Mouse (Mus musculus) left cerebral cortex, adult 11 months (tissue): ENCODE results near the gene Krtap6-5.
"Not testable (repeated sequence)": the region's sequence is repeated elsewhere in the genome, so short reads cannot be mapped to it uniquely, and the experiment has no call there.

Source experiments
- DNase-seq: peaks from one replicate; pipeline ENCODE4 v3.0.0; 2022; ENCODE audit warnings: low spot score

The Krtap6-5 gene

DNA sequence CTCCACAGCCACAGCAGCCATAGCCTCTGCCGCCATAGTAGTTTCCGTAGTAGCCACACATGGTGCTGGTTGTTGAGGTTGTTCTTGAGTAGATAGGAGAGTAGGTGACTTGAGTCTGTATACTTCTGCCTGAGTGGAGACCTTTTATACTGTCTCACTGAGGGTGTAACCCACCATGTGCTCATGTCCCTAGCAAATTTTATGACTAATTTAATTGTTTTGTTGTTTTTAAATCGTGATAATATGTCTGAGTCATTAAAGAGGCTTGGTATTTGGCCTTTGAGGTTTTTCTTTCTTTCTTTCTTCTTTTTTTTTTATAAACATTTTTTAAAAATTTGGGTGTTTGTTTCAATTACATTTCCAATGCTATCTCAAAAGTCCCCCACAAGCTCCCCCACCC is at the start of gene Krtap6-5:
Gene Krtap6-5 (minus strand): TSS at position 101 of the 400 bp plus-strand sequence.
- no peak for DNase-seq

DNA sequence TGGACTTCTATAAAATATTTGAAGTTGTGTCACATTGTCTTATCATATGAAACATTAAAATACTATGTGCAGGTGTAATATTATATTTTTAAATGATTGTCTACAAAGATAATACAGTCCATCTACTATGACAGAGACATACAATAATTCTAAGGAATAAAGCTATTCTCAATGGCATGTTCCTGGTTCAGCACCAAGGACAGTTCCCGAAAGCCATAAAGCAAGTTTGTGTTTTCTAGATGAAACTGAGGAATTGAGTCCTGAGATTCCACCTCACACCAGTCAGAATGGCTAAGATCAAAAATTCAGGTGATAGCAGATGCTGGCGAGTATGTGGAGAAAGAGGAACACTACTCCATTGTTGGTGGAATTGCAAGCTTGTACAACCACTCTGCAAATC is 23.4 kb upstream of the Krtap6-5 start:
- not testable (repeated sequence) for DNase-seq

DNA sequence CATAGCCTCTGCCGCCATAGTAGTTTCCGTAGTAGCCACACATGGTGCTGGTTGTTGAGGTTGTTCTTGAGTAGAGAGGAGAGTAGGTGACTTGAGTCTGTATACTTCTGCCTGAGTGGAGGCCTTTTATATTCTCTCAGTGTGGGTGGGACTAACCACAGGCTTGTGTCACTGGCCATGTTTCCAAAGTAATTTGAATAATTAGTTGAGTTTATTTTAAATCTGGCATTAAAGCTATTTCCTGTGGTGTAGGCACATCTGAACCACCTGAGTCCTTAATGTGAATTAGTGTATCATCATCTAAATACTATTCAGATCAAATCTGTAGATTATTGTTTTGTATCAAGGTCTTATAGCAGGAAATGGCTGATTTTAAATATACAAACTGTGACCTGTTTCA is 16.2 kb upstream of the Krtap6-5 start, which contains the start of gene 1110025L11Rik:
Gene 1110025L11Rik (minus strand): TSS at position 101 of the 400 bp plus-strand sequence.
- DNase-seq = not testable (repeated sequence)

DNA sequence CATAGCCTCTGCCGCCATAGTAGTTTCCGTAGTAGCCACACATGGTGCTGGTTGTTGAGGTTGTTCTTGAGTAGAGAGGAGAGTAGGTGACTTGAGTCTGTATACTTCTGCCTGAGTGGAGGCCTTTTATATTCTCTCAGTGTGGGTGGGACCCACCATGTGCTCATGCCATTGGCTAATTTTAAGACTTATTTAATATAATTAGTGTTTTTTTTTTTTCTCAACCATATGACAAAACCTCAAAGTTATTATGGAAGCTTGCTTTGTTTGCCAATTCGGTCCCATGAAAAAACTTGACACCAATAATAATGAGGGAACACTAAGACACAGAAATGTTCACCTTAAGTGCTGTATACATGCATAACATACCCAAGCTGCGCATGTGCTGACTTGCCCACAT is 6.3 kb downstream of the Krtap6-5 start, which contains the start of gene Gm10228:
Gene Gm10228 (minus strand): TSS at position 101 of the 400 bp plus-strand sequence.
- not testable (repeated sequence) for DNase-seq

DNA sequence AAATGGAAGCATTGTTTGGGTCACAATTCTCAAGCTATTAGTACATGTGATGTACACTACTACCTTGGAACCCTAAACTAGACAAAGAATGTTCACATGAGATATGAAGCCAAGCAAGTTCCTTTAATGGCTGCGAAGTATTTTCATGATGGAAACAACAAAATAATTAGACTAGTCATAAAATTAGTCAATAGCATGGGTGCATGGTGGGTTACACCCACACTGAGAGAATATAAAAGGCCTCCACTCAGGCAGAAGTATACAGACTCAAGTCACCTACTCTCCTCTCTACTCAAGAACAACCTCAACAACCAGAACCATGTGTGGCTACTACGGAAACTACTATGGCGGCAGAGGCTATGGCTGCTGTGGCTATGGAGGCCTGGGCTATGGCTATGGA is 16.3 kb downstream of the Krtap6-5 start, which contains the start of gene Krtap6-1:
Gene Krtap6-1 (plus strand): TSS at position 301 of the 400 bp plus-strand sequence.
- not testable (repeated sequence) for DNase-seq

DNA sequence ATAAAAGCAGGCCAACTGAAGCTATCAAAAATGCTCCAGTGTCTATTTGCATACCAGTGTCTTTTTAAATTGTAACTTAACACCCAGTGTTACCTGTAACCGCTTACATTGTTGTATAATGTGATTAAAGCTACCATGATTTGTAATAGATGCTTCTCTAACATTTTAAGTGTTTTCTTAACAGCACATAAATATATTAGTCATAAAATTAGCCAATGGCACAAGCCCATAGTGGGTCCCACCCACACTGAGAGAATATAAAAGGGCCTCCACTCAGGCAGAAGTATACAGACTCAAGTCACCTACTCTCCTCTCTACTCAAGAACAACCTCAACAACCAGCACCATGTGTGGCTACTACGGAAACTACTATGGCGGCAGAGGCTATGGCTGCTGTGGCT is 32.7 kb downstream of the Krtap6-5 start, which contains the start of gene Gm10229:
Gene Gm10229 (plus strand): TSS at position 301 of the 400 bp plus-strand sequence.
- DNase-seq = not testable (repeated sequence)

DNA sequence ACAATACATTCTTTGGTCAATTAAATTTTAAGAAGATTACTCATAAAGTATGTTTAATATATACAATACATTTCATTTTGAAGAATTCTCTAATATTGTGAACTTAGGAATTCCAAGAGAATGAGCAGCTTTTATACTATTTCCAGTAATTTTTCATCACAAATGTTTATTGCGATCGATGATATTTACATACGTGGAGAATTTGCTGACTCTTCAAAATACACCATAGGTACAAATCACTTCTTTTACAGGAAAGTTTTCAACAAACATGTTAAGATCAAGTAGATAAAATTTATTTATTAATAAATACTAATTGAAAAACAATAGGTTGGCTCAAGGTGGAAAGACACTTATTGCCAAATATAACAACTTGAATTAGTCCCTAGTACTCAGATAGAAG is 33.7 kb downstream of the Krtap6-5 start:
- DNase-seq = no peak

DNA sequence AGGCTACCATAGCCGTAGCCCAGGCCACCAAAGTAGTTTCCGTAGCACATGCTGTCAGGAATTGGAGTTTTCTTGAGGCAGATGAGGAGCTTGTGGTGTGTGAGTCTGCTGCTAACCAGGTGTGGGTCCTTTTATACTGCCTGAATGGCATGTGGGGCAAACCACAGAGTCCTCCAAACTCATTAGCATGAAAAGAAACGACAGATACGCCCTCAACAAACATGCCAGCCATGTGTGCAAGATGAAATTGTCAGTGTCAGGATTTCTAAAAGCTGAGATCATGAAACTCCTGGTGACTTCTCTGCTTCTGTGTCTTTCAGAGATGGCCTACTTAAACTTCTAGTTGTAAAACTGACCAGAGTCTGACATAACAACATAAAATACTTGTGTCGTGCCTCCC is 37.0 kb downstream of the Krtap6-5 start, which contains the start of gene Krtap22-2:
Gene Krtap22-2 (minus strand): TSS at position 101 of the 400 bp plus-strand sequence.
- no peak for DNase-seq
